Mouse (Mus musculus) kidney, adult 8-10 months (tissue): ENCODE data around the gene Btbd10.

Experiments
- DNase-seq, 2 experiments: peaks; one replicate each; pipeline ENCODE4 v3.0.0; 2022

Btbd10 gene

GRCm38 (mm10) chr7:113368746-113369619, at the start of gene Btbd10:
Btbd10 (minus strand) TSS chr7:113369392.
- DNase-seq, result peak; percentile 97 to 99

- no peak for DNase-seq
Observed at GRCm38 (mm10) chr7:113416536-113416935, 47.3 kb upstream of the Btbd10 start.

GRCm38 (mm10) chr7:113415256-113415655, 46.1 kb upstream of the Btbd10 start:
- no peak for DNase-seq

DNA sequence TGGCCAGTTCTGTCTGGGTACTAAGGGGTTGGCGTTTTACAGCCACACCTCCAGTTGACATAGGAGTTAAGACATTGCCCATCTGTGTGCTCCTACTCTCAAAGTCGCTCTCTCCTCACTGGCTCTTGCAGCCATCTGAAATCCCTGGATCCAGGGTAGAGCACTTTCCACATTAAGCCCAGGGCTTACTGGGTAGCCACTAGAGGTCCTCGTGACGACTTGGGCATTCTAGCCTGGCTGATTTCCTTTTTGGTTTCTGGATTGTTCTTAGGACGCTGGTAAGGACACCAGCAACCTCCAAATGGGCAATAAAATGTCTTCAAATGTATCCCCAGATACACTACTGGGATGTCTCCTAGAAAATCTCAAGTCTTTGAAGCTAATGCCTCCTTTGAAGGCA, 39.5 kb upstream of the Btbd10 start:
- DNase-seq, result no peak

DNA sequence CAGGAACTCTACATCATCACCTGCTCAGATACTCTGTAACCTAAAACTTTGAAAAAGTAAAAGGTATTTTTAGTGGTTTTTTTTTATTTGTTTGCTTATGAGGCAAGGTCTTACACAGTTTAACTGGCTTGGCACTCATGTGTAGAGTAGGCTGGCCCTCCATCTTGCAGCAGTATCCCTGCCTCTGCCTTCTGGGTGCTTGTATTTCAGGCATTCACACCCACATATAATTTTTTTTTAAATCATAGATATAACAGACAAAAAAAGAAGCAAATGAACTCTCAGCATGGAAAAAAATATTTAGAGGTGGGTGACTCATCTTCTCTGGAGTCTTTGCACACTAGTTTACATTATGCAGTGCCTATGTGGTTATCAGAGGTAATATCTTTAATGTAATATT, 28.9 kb upstream of the Btbd10 start:
- no peak for DNase-seq

GRCm38 (mm10) chr7:113396661-113397060, 27.5 kb upstream of the Btbd10 start:
- no peak for DNase-seq

DNA sequence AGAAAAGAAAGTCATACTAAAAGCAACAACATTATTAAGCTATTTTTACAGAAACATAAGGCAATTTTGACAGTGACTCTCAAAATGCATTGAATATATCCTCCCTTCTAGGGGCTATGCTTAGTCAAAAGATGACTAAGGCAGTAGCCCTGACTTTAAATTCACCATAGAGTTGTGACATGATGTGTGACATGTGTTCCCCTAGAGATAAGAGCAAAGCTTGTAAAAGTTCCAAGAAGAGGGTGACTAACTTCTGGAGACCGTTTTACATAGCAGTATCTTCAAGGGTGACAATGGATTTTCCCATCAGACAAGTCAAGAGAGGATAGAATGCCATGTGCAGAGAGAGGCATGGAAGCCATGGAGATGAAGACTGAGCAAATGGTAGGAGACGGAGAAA, 22.4 kb upstream of the Btbd10 start:
- DNase-seq, result no peak

GRCm38 (mm10) chr7:113388470-113388869, 19.3 kb upstream of the Btbd10 start, which contains the start of gene Pth:
Pth (minus strand) TSS chr7:113388570.
- no peak for DNase-seq

DNA sequence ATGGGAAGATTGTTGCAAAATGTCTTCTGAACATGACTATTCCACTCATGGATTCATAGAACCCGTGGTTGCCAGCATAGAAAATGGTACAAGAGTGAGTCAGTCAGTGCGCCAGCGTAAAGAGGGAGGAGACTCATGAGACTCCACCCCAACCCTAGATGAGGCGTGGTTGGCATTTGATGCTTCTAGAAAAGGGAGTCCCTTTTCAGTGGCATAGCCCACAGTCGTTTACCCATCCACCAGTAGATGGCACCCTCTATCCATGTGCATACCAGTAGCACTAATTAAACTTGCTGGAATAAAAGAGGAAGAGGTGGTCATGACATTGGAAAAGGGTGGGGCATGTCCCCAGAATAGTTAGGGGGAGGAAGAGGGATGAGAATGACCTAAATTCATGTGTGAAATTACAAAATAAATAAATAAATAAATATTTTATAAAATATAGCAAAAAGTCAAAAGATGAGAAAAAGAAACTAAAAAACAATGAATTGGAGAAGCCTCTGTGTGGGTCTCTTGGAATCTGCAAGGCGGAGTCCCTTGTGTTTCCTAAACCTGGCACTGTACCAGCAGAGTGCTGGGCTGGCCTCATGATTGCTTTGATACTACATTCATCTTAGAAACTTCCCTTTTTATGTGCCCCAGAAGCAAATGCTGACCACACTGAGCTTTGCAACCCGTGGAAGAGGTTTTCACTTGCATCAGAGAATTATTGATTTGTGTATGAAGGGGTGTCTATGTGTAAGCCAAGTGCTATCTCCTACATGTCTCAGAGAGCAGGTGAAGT, 8.9 kb upstream of the Btbd10 start:
- DNase-seq, result peak; percentile 76 to 85

GRCm38 (mm10) chr7:113372682-113373081, 3.5 kb upstream of the Btbd10 start:
- no peak for DNase-seq

GRCm38 (mm10) chr7:113369620-113370340, 588 bp upstream of the Btbd10 start:
- DNase-seq, result peak; percentile 50 to 77

- DNase-seq, result no peak
Observed at GRCm38 (mm10) chr7:113367440-113367839, 1.8 kb downstream of the Btbd10 start.

DNA sequence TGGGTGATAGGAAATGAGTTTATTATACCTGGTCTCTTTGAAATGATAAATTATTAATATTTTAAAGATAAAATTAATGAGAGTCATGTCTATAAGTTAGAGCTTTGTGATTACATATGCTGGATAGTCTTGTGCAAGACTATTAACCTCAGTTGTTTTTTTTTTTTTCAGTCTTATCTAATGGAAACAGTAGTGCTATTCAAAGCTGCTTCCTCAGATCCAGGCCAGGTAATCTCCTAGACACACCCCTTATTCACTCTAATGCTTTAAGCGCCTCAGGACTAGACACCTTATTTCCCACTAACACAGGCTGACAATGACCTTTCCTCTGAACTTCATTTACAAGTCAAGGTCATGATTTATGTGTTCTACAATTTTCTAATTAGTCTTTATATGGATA, 20.1 kb downstream of the Btbd10 start:
- no peak for DNase-seq

DNA sequence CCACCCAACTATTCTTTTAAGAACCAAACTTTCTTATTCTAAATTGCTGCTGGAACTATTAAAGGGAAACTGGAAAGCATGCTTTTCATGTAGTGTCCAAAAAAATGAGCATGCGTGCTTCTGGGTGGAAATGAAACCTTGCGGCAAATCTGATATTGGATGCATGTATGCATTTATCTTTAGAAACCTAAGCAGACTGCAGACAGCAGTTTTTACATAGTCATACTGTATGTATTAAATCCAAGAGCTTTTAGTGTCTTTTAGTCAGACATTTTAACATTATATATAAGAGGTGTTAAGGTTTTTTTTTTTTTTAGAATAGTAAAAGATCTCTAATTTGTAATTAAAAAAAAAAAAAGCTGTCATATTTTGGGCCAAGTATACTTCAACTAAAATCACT, 21.5 kb downstream of the Btbd10 start:
- DNase-seq, result no peak

DNA sequence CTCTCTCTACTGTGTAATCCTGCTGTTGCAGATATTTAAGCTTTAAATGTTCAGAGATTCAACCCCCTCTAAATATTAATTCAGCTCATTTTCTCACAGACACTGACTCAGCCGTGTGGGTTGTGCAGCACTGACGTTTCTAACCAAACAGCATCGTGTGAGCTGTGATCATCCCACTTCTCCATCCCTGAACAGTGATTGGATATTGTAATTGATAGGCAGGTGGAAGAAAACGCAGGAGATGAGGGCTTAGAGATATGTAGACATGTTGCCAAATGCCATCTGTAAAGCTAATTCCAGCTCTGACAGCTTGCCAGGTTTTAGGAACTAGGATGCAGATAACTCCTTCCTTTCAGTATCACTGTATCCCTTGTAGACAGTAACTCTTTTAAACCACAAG, 21.9 kb downstream of the Btbd10 start:
- DNase-seq, result no peak

DNA sequence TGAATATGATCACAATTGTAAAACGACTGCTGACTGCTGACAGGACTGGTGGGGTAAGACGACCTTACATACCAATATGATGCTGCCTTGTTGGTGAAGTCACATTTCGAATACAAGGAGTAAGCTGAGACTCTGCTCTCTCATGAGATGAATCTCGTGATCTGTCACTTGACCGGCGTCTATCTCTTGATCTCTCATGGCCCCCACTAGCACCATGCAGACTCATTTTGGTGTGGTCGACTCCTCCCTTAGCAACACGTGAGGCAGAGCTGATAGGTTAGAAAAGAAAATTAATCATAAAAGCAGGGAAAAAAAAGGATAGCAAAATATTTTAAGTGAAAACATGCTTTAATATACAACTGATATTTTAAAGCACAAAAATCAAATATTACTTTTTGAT, 33.9 kb downstream of the Btbd10 start:
- DNase-seq, result no peak

DNA sequence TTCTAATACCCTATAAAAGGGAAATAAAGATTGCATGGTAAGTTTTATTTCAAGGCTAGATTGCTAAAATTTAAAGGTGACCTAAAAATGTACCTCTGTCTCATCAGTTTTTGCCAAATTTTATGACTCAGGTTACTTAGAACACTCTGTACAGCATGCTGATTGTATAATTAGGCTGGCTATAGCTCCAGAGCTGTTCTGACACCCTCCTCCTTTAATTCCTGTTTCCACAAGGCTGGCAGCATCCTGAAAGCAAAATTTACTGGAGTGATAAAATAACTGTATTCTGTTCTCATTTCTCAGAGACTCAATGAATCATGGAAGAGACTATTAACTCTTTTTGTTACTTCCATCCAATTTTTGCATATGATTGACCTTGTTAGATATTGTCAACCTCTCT, 35.2 kb downstream of the Btbd10 start:
- DNase-seq, result no peak

- no peak for DNase-seq
Observed at GRCm38 (mm10) chr7:113320128-113320527, 49.1 kb downstream of the Btbd10 start.

GRCm38 (mm10) chr7:113311784-113312183, 57.4 kb downstream of the Btbd10 start:
- peak in 1 of 2 experiments; percentile 56 for DNase-seq

GRCm38 (mm10) chr7:113310136-113310535, 59.1 kb downstream of the Btbd10 start:
- DNase-seq, result no peak

DNA sequence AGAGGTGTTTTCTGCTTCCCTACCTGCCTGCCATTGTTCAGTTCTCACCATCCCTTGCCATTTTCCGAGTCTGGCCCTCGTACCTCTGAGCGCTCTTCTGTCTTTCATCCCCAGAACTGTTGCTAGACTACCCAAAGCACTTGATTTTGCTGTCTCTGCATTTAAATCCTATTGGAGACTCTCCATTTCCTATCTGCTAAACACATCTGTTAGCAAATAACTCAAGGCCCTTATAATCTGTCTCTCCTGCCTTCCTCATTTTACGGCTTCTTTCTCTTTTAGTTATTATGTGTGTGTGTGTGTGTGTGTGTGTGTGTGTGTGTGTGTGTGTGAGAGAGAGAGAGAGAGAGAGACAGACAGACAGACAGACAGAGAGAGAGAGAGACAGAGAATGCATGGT, 71.4 kb downstream of the Btbd10 start:
- no peak for DNase-seq

DNA sequence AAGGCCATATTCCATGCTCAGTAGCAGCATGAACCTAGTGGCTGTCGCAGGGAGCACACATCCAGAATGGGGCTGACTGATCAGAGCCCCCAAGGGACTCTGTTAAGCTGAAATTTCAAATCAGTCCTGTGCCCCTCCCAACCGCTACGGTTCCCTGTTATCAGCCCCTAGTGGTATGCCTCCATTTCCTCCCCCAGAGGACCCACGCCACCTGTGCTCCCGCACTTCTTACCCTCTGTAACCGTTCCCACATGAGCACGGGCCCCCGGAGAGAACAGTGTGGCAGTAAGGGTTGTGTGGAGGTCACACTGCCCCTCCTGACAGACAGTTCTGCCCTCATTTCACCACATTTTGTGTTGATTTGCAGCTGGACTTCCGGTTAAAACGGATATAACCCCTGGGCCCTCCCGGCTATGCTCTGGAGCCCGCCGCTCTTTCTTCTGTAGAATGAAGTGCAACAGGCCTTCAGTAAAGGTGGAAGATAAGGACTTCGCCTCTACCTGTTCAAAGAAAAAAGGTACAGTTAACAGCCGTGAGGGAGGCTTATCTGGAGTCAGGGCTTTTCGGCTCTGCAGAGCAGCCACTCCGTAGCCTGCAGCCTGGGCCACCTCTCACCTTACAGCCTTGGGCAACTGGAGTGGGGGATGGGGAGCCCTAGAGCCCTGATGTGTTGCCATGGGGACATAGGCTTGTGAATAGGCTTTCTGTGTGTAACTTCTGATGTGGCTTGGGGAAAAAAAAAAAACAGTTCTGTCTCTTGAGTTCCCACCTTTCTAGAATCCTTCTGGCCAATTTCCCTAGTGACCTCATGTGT, 73.9 kb downstream of the Btbd10 start:
- DNase-seq, result no peak
